Mouse (Mus musculus) kidney, adult 2 months (tissue): ENCODE results near the gene Rbks. TPM values are rescaled to one million over a fixed set of nuclear protein-coding genes. Genes with fewer than 3 reads are reported as not detected.

Source experiments
- DNase-seq: peaks from one replicate; pipeline ENCODE4 v3.0.0; 2021
- H3K27ac ChIP-seq: fragments of 200-500 bp; 2 replicates; pipeline ENCODE4 v1.5.1; 2012; ENCODE audit warnings: low read depth, low read length, control low read depth, inconsistent platforms; ENCODE audit not compliant: insufficient read depth
- H3K27me3 ChIP-seq: fragments of 200-500 bp; replicated peaks from 2 replicates; pipeline ENCODE4 v1.6.1; 2012; ENCODE audit warnings: mild to moderate bottlenecking, moderate library complexity, low read length, inconsistent platforms; ENCODE audit not compliant: control insufficient read depth, insufficient read depth
- H3K36me3 ChIP-seq: fragments of 200-500 bp; 2 replicates; pipeline ENCODE4 v1.6.1; 2012; ENCODE audit warnings: mild to moderate bottlenecking, moderate library complexity, low read length, inconsistent platforms; ENCODE audit not compliant: control insufficient read depth, insufficient read depth
- H3K4me1 ChIP-seq: fragments of 200-500 bp; 2 replicates; pipeline ENCODE4 v1.6.1; 2011; ENCODE audit warnings: low read length; ENCODE audit not compliant: control insufficient read depth, insufficient read depth
- H3K4me3 ChIP-seq: fragments of 200-500 bp; 2 replicates; pipeline ENCODE4 v1.5.1; 2011; ENCODE audit warnings: mild to moderate bottlenecking, low read depth, low read length, control low read depth; ENCODE audit not compliant: insufficient read depth
- CTCF ChIP-seq: fragments of 200-500 bp; conservative IDR thresholded peaks from 2 replicates; pipeline ENCODE4 v1.5.1; 2011; ENCODE audit warnings: low read depth, mild to moderate bottlenecking, control low read depth, low read length, moderate library complexity, mixed read lengths; ENCODE audit not compliant: insufficient read depth, insufficient read length
- POLR2A ChIP-seq: fragments of 200-500 bp; IDR thresholded peaks from one replicate; pipeline ENCODE4 v1.6.1; 2011; ENCODE audit warnings: low read depth, low read length, control low read depth
- WGBS: fragments of 180-500 bp; shearing (Covaris S2); methylation state at CpG from one replicate; pipeline ENCODE4 v1.1.7; 2018; 5-methylcytosine and 5-hydroxymethylcytosine counted together
- polyA plus RNA-seq: library from polyadenylated mRNA; depleted of rRNA; stranded (reverse); fragments of >200 nt; gene quantifications from 2 replicates; pipeline ENCODE4 v1.2.3, GENCODE M21; 2012

The Rbks gene
- polyA plus RNA-seq, 1 experiment, result 16.4 TPM

GRCm38 (mm10) chr5:31610376-31611086, 86.9 kb downstream of the Rbks start:
- no peak for TF ChIP-seq POLR2A
- TF ChIP-seq CTCF, result no peak
- peaks cover 7% of the 10 kb centered on the region for H3K4me1 ChIP-seq
- no peaks in the 10 kb centered on the region for H3K27me3 ChIP-seq
- no peak overlapping the region for H3K4me3 ChIP-seq
- H3K36me3 ChIP-seq, result no peaks in the 10 kb centered on the region
- 58% methylated on average over 13 of the region's 13 CpGs for WGBS
- no peak for DNase-seq
- no peak overlapping the region for H3K27ac ChIP-seq

GRCm38 (mm10) chr5:31606151-31606550, 91.3 kb downstream of the Rbks start:
- no peak for DNase-seq
- Histone ChIP-seq H3K27ac (no peak overlapping the region), H3K4me3 (no peak overlapping the region), H3K36me3 (no peaks in the 10 kb centered on the region), H3K27me3 (no peaks in the 10 kb centered on the region), H3K4me1 (no peaks in the 10 kb centered on the region)
- 56% methylated on average over 3 of the region's 3 CpGs for WGBS
- TF ChIP-seq CTCF (no peak), POLR2A (no peak)

GRCm38 (mm10) chr5:31603766-31604165, 93.7 kb downstream of the Rbks start:
- WGBS, result 65% methylated on average over 6 of the region's 6 CpGs
- Histone ChIP-seq H3K4me3 (no peak overlapping the region), H3K27ac (no peak overlapping the region), H3K27me3 (no peaks in the 10 kb centered on the region), H3K36me3 (no peaks in the 10 kb centered on the region), H3K4me1 (no peaks in the 10 kb centered on the region)
- no peak for TF ChIP-seq CTCF
- no peak for TF ChIP-seq POLR2A
- no peak for DNase-seq

- Histone ChIP-seq H3K36me3 (no peaks in the 10 kb centered on the region), H3K27ac (no peak overlapping the region), H3K27me3 (no peaks in the 10 kb centered on the region), H3K4me3 (no peak overlapping the region), H3K4me1 (0 out of 2 replicates have a peak, but pooled peaks cover under 1% of the 10 kb centered on the region)
- whole genome bisulfite sequencing, result 77% methylated on average over 1 of the region's 1 CpGs
- no peak for TF ChIP-seq CTCF
- peak; percentile 37 for DNase-seq
Measured at GRCm38 (mm10) chr5:31602377-31602776, 95.0 kb downstream of the Rbks start.

GRCm38 (mm10) chr5:31601162-31601722, 96.2 kb downstream of the Rbks start:
- H3K27ac ChIP-seq, result no peak overlapping the region
- H3K4me1 ChIP-seq, result 0 out of 2 replicates have a peak, but pooled peaks cover 3% of the 10 kb centered on the region
- no peak for DNase-seq
- H3K4me3 ChIP-seq, result no peak overlapping the region
- no peaks in the 10 kb centered on the region for H3K36me3 ChIP-seq
- TF ChIP-seq CTCF (no peak), POLR2A (no peak)
- no peaks in the 10 kb centered on the region for H3K27me3 ChIP-seq
- 88% methylated on average over 7 of the region's 7 CpGs for WGBS

GRCm38 (mm10) chr5:31599161-31599560, 98.3 kb downstream of the Rbks start:
- TF ChIP-seq CTCF, result 0 out of 2 replicates have a peak, but pooled peaks have one; percentile 25
- no peak for TF ChIP-seq POLR2A
- H3K27me3 ChIP-seq, result no peaks in the 10 kb centered on the region
- H3K4me1 ChIP-seq, result 0 out of 2 replicates have a peak, but pooled peaks cover 3% of the 10 kb centered on the region
- H3K27ac ChIP-seq, result no peak overlapping the region
- no peaks in the 10 kb centered on the region for H3K36me3 ChIP-seq
- WGBS, result 92% methylated on average over 2 of the region's 2 CpGs
- no peak for DNase-seq
- no peak overlapping the region for H3K4me3 ChIP-seq

GRCm38 (mm10) chr5:31598579-31598978, 98.8 kb downstream of the Rbks start:
- peak; percentile 37 for DNase-seq
- 77% methylated on average over 4 of the region's 4 CpGs for WGBS
- H3K27me3 ChIP-seq, result no peaks in the 10 kb centered on the region
- TF ChIP-seq POLR2A (no peak), CTCF (peak; percentile 37; the same call in 1 of the 2 replicates)
- H3K4me1 ChIP-seq, result 0 out of 2 replicates have a peak, but pooled peaks cover 3% of the 10 kb centered on the region
- H3K36me3 ChIP-seq, result no peaks in the 10 kb centered on the region
- no peak overlapping the region for H3K27ac ChIP-seq
- no peak overlapping the region for H3K4me3 ChIP-seq
